Mouse (Mus musculus) liver, adult (tissue): ENCODE data around the gene Myh9.

Source experiments
- GATA4 ChIP-seq: IDR thresholded peaks from 2 replicates; pipeline ENCODE4 v1.6.1; 2014; ENCODE audit warnings: mild to moderate bottlenecking, low read length; ENCODE audit not compliant: insufficient replicate concordance

Myh9 gene

GRCm38 (mm10) chr15:77876716-77877115, 34.7 kb upstream of the Myh9 start:
- TF ChIP-seq GATA4, result no peak

GRCm38 (mm10) chr15:77875953-77876352, 34.0 kb upstream of the Myh9 start:
- no peak for TF ChIP-seq GATA4

GRCm38 (mm10) chr15:77874807-77875206, 32.8 kb upstream of the Myh9 start:
- no peak for TF ChIP-seq GATA4

- no peak for TF ChIP-seq GATA4
Measured at GRCm38 (mm10) chr15:77874310-77874709, 32.3 kb upstream of the Myh9 start.

- peak; percentile 13; the same call in 1 of the 2 replicates for TF ChIP-seq GATA4
Measured at GRCm38 (mm10) chr15:77873564-77873963, 31.6 kb upstream of the Myh9 start.

- TF ChIP-seq GATA4, result no peak
Measured at GRCm38 (mm10) chr15:77872996-77873395, 31.0 kb upstream of the Myh9 start.

GRCm38 (mm10) chr15:77868340-77868739, 26.4 kb upstream of the Myh9 start:
- TF ChIP-seq GATA4, result no peak

- no peak for TF ChIP-seq GATA4
Measured at GRCm38 (mm10) chr15:77866583-77867220, 24.7 kb upstream of the Myh9 start.

- TF ChIP-seq GATA4, result no peak
Measured at GRCm38 (mm10) chr15:77864063-77864758, 22.2 kb upstream of the Myh9 start.

GRCm38 (mm10) chr15:77862991-77863972, 21.3 kb upstream of the Myh9 start:
- no peak for TF ChIP-seq GATA4

GRCm38 (mm10) chr15:77860081-77860665, 18.2 kb upstream of the Myh9 start:
- no peak for TF ChIP-seq GATA4

GRCm38 (mm10) chr15:77857662-77858156, 15.7 kb upstream of the Myh9 start:
- no peak for TF ChIP-seq GATA4

- no peak for TF ChIP-seq GATA4
Measured at GRCm38 (mm10) chr15:77856541-77856940, 14.6 kb upstream of the Myh9 start.

GRCm38 (mm10) chr15:77855301-77855700, 13.3 kb upstream of the Myh9 start:
- TF ChIP-seq GATA4, result no peak

GRCm38 (mm10) chr15:77852001-77852400, 10.0 kb upstream of the Myh9 start:
- TF ChIP-seq GATA4, result no peak

GRCm38 (mm10) chr15:77851136-77851535, 9.2 kb upstream of the Myh9 start:
- no peak for TF ChIP-seq GATA4
